In genomic region chr3:89349869-89350501, GRCm38 (mm10) we compare ENCODE assay signal across 8 mouse cellular contexts. TPM values are rescaled to one million over a fixed set of nuclear protein-coding genes. Genes with fewer than 3 reads are reported as not detected.
A peak's percentile ranks its signal among the peaks of the same experiment; 100 is the strongest.
DNase-seq lines count a peak whose midpoint lies in the region; ATAC-seq and TF ChIP-seq lines count a peak whose summit lies in the region.

Adam15 (minus strand) TSS chr3:89349996.

- peaks cover 11% of the 10 kb centered on the region for H3K36me3 ChIP-seq in intestine, postnatal 0 days (ENCODE audit: control insufficient read depth, insufficient read depth)
- H3K36me3 ChIP-seq in midbrain, embryonic 10.5 days, result peaks cover 12% of the 10 kb centered on the region; the same call in 1 of the 2 replicates

- H3K4me3 ChIP-seq in intestine, postnatal 0 days (ENCODE audit: low read depth, low read length), result peak within 1 kb of the TSS; percentile 65
- peak within 1 kb of the TSS; percentile 64 for H3K4me3 ChIP-seq in midbrain, embryonic 10.5 days

- H3K4me1 ChIP-seq in intestine, postnatal 0 days (replicated peaks; ENCODE audit: control insufficient read depth, insufficient read depth, low read length), result peaks cover 7% of the 10 kb centered on the region; the same call in 1 of the 2 replicates
- H3K4me1 ChIP-seq in midbrain, embryonic 10.5 days, result peaks cover 39% of the 10 kb centered on the region

- peak within 1 kb of the TSS; percentile 57 for H3K9ac ChIP-seq in intestine, postnatal 0 days (ENCODE audit: low read depth, low read length)

- 1% methylated on average over 58 of the region's 59 CpGs for WGBS in intestine, postnatal 0 days
- WGBS in midbrain, embryonic 10.5 days, result 1% methylated on average over 53 of the region's 59 CpGs

- no peaks in the 10 kb centered on the region for H3K9me3 ChIP-seq in intestine, postnatal 0 days (ENCODE audit: control insufficient read depth)
- H3K9me3 ChIP-seq in midbrain, embryonic 10.5 days (replicated peaks), result no peaks in the 10 kb centered on the region

- DNase-seq in adrenal gland, adult 8-10 months, result peak; percentile 83
- peak; percentile 95 for DNase-seq in embryo, embryonic 9.5 days (ENCODE audit: extremely low spot score)
- no peak for DNase-seq in gonadal fat pad, adult 2 months (ENCODE audit: low read depth)
- DNase-seq in left cerebral cortex, postnatal 36 days (ENCODE audit: low spot score in 2 of 2), result peak; percentile 86 to 93
- peak; percentile 92 for DNase-seq in midbrain, embryonic 10.5 days (ENCODE audit: low spot score)
- DNase-seq in right cerebral cortex, postnatal 36 days (ENCODE audit: low spot score in 2 of 2), result peak; percentile 84 to 85
- peak; percentile 85 to 91 for DNase-seq in urinary bladder, postnatal 4 days (ENCODE audit: low spot score in 2 of 2)

- H3K27me3 ChIP-seq in intestine, postnatal 0 days (replicated peaks; ENCODE audit: control insufficient read depth, insufficient read depth, low read length), result no peaks in the 10 kb centered on the region
- peaks cover 59% of the 10 kb centered on the region for H3K27me3 ChIP-seq in midbrain, embryonic 10.5 days (ENCODE audit: low read depth, poor library complexity, severe bottlenecking)

- intact Hi-C loops in left cerebral cortex, postnatal 36 days (cut with DNase I), result loop anchor here (5.0 kb wide), 1 partner anchor 33 kb away; no protein-coding TSS in a partner anchor

- no peak for TF ChIP-seq CTCF in intestine, postnatal 0 days (IDR thresholded peaks at IDR 0.05; ENCODE audit: low read depth)

- ATAC-seq in intestine, postnatal 0 days, result peak; percentile 80

- peak within 1 kb of the TSS; percentile 100 for H3K4me2 ChIP-seq in intestine, postnatal 0 days (replicated peaks; ENCODE audit: low read depth)

- H3K27ac ChIP-seq in intestine, postnatal 0 days (ENCODE audit: low read depth, low read length), result peak within 1 kb of the TSS; percentile 43
- peak within 1 kb of the TSS; percentile 79 for H3K27ac ChIP-seq in midbrain, embryonic 10.5 days (replicated peaks)

RNA-seq across cellular contexts. Expression of gene Adam15, which starts in this region (rescaled TPM):
- 10 to 100 TPM; 58.4 to 85.4 (median 71.3) TPM for total RNA-seq in adrenal gland, adult 8-10 months (2022)
- 170 and 223 TPM in 2 replicates for polyA plus RNA-seq in gonadal fat pad, adult 2 months (2012; rRNA removed)
- 33.9 and 37.0 TPM in 2 replicates for polyA plus RNA-seq in intestine, postnatal 0 days (2015; fragmentation: Nextera tagmentation; extraction: Ambion mirVana)
- 100 to 1,000 TPM in 1 of 2 experiments, 10 to 100 TPM in 1; 96.1 to 120 TPM for total RNA-seq in left cerebral cortex, postnatal 36 days (2021)
- polyA plus RNA-seq in midbrain, embryonic 10.5 days (2016; fragmentation: Nextera tagmentation; extraction: Ambion mirVana), result 30.5 and 34.9 TPM in 2 replicates
